Mouse (Mus musculus): ENCODE measurements around the gene Gm5741.

The Gm5741 gene

GRCm38 (mm10) chr8:85026670-85027515, 40.9 kb downstream of the Gm5741 start, which contains the start of gene Trir:
Trir (plus strand) TSS chr8:85026823.
- DNase-seq: peak; percentile 98

GRCm38 (mm10) chr8:85025098-85025932, 42.5 kb downstream of the Gm5741 start, which contains the start of gene Asna1:
Asna1 (minus strand) TSS chr8:85025281.
- peak; percentile 97 for DNase-seq

- DNase-seq: no peak
Measured at GRCm38 (mm10) chr8:85023846-85024245, 43.9 kb downstream of the Gm5741 start.

GRCm38 (mm10) chr8:85021514-85022055, 46.2 kb downstream of the Gm5741 start:
- no peak for DNase-seq

All from retina, postnatal 1 day (tissue).